Mouse (Mus musculus) gastrocnemius, adult 2 months (tissue): Measurements from ENCODE around the gene Tmem115. TPM values are rescaled to one million over a fixed set of nuclear protein-coding genes. Genes with fewer than 3 reads are reported as not detected.
"Not testable (repeated sequence)": the region's sequence is repeated elsewhere in the genome, so short reads cannot be mapped to it uniquely, and the experiment has no call there.

Experiments
- DNase-seq: peaks from one replicate; pipeline ENCODE4 v3.0.0; 2022
- H3K27ac ChIP-seq: fragments of 200-600 bp; 2 replicates; pipeline ENCODE4 v1.8.1; 2022; ENCODE audit warnings: mild to moderate bottlenecking
- H3K4me3 ChIP-seq: fragments of 200-600 bp; 2 replicates; pipeline ENCODE4 v1.8.1; 2022; ENCODE audit warnings: mild to moderate bottlenecking, moderate library complexity
- CTCF ChIP-seq: fragments of 200-600 bp; IDR thresholded peaks from 2 replicates; pipeline ENCODE4 v1.8.1; 2022; ENCODE audit warnings: antibody characterized with exemption, mild to moderate bottlenecking, moderate library complexity
- intact Hi-C: fragments of 180-260 bp; cut with DNase I; formaldehyde crosslinking; loops from one replicate; pipeline ENCODE4 v1.15.1; 2025
- total RNA-seq, 2 experiments: library from RNA; stranded (reverse); gene quantifications; 2 replicates each; pipeline ENCODE4 v1.2.3; 2021

Gene Tmem115
- total RNA-seq, 2 experiments from 2014 or later = 16.6 to 17.3 TPM

DNA sequence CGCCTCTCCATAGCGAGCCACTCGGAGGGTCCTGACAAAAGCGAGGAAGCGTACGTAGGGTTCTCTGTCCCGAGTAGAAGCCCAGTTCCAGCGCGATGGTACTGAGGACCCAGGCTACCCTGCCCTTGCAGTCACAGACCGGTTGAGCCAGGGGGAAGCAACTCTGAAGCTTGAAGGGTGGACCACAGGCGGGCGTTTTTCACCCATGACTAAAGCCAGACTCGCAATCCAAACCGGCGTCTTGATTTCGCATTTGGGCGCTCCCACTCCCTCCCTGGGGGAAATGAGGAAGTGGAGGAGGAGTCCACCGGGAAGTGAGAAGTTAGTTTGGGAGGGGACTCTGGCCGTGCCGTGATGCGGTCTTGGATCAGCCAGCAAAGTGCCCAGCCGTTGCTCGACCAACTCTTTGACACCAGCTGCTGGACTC, 21.3 kb downstream of the Tmem115 start:
- no peak for TF ChIP-seq CTCF
- peak overlapping the region; percentile 99 for H3K27ac ChIP-seq
- intact Hi-C loops = no loop called here
- peak; percentile 79 for DNase-seq
- H3K4me3 ChIP-seq = peak overlapping the region; percentile 89

GRCm38 (mm10) chr9:107555701-107556100, 22.0 kb downstream of the Tmem115 start:
- H3K4me3 ChIP-seq = peak overlapping the region; percentile 89
- peak overlapping the region; percentile 99 for H3K27ac ChIP-seq
- intact Hi-C loops = no loop called here
- TF ChIP-seq CTCF = no peak
- DNase-seq = no peak

DNA sequence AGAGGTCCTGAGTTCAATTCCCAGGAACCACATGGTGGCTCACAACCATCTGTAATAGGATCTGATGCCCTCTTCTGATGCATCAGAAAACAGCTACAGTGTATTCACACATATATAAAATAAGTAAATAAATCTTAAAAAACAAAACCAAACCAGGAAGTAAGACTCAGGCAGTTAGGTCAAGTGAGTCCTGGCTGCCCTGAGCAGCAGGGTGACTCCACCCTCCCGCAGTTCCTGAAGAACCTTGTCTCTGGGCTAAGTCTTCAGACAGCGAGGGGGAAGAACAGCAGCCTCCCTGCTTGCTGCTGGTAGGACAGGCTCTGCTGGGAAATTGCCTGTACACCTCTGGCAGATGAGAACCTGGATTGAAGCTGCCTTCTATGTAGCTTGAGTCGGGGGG, 22.6 kb downstream of the Tmem115 start:
- TF ChIP-seq CTCF = no peak
- intact Hi-C loops = no loop called here
- no peak for DNase-seq
- H3K4me3 ChIP-seq = peak overlapping the region; percentile 89
- peak overlapping the region; percentile 99 for H3K27ac ChIP-seq

- H3K27ac ChIP-seq = peak within 1 kb of the TSS; percentile 94
- intact Hi-C loops = no loop called here
- H3K4me3 ChIP-seq = peak within 1 kb of the TSS; percentile 84
- TF ChIP-seq CTCF = no peak
- DNase-seq = peak; percentile 96
Measured at GRCm38 (mm10) chr9:107563029-107563581, 29.4 kb downstream of the Tmem115 start, which contains the start of gene Tusc2. Tusc2 (plus strand) TSS chr9:107563255.

DNA sequence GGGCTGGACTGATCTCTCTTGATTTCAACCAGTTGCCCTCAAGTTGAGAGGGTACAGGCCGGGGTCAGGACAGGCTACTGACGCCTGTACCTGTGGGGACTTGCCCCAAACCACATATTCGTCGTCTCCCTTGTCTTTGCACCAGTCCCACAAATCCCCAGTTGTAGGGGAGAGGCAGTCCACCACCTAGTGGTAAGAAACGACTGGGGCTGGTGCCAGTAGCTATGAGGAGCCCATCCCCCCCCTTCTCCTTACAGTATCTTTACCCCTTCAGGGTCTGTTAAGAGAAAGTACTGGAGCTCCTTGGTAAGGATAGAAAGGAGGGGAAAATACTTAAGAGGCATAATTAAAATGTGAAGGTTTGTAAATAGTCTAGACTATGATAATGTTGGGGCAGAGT, 31.8 kb downstream of the Tmem115 start:
- intact Hi-C loops, DNase-seq: not testable (repeated sequence)
- Histone ChIP-seq H3K27ac (peak overlapping the region; percentile 94), H3K4me3 (peak overlapping the region; percentile 62)

DNA sequence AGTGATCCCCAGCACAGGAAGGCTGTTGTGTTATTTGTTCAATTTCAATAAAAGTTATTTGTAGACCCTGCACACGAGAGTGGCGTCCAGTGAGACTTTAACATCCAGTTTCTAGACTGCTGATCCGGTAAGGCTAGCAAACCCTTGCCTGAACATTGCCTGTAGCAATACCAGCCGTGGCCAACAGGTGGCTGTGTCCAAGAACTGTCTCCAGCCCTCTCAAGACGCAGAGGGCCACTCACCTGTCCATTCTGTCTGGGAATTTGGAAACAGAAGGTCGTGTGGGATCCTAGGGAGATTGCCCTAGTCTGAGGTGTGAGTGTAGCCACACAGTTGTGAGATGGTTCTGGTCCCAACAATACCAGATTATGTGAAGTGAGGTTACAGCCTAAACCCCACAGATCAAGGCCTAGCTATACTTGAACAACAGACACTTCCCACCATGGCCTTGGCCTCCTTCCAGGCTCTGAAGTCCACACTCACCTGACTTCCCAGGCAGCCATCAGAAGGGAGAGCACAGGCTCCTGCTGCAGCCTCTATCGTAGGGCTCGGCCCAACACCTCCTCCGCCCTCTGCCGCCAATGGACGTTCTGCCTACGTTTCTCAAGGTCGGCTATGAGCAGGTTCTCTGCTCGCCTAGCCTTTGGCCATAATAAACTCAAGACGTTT, 32.4 kb downstream of the Tmem115 start:
- peak overlapping the region; percentile 62 for H3K4me3 ChIP-seq
- peak overlapping the region; percentile 94 for H3K27ac ChIP-seq
- peak; percentile 89 for DNase-seq

DNA sequence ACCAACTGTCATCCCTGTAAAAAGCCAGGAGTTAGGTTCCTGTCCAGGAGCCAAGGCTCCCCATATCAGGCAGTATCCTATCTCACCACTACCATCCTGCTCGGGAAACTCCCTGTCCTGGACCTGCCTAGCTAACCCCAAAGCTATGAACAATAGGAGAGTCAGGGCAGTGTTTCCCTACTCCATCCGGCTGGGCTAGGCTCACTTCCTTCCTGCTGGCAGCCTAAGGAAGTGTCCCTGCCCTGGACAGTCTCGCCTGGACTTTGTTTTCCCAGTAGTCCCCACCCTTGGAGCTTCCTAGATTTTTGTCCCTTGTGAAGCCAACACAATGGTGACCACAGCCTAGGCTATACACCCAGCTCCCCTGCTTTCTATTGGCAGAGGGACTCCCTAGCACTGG, 33.1 kb downstream of the Tmem115 start:
- intact Hi-C loops = loop anchor here (2.0 kb wide), 1 partner anchor 46 kb away; no protein-coding TSS in a partner anchor

More for the DNA sequence above, 32.4 kb downstream of the Tmem115 start:
- intact Hi-C loops = loop anchor here (2.0 kb wide), 1 partner anchor 47 kb away; no protein-coding TSS in a partner anchor
- TF ChIP-seq CTCF = peak; percentile 98

DNA sequence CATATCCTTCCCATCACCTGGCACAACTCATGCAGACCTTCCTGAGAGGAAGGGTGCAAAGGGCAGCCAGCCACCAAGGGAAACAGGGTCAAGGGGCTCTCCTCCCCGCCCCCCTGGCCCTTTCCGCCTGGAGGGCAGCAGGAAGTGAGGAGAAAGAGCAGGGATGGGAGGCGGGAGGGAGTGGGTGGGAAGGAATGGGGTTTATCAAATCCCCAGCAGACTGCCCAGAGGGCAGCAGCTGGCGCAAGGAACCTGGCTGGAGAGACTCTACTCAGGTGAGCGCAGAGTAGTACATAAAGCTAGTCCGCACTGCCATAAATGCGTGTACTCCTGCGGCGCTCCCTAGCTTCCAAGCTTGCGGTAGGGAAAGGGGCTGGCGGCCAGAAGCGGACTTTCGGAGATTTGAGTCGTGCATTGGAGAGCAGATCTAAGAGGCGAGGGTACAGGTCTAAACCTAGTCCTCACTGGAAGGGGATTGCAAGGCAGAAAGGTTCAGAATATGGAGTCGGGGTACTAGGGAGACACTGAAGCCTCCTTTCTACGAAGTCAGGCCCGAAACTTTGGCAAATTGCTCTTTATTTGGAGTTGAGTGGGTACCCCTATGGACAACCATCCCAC, 34.1 kb downstream of the Tmem115 start, which contains the start of gene Hyal2:
TSS of gene Hyal2 (plus strand) at position 244 of the 618 bp plus-strand sequence.
- Histone ChIP-seq H3K4me3 (peak within 1 kb of the TSS; percentile 71), H3K27ac (peak within 1 kb of the TSS; percentile 94)
- TF ChIP-seq CTCF = no peak
- DNase-seq = no peak
- intact Hi-C loops = loop anchor here (2.0 kb wide), 1 partner anchor 45 kb away; no protein-coding TSS in a partner anchor

More for the DNA sequence above, 33.1 kb downstream of the Tmem115 start:
- no peak for DNase-seq
- H3K27ac ChIP-seq = peak overlapping the region; percentile 94
- H3K4me3 ChIP-seq = peak overlapping the region; percentile 71
- TF ChIP-seq CTCF = no peak

DNA sequence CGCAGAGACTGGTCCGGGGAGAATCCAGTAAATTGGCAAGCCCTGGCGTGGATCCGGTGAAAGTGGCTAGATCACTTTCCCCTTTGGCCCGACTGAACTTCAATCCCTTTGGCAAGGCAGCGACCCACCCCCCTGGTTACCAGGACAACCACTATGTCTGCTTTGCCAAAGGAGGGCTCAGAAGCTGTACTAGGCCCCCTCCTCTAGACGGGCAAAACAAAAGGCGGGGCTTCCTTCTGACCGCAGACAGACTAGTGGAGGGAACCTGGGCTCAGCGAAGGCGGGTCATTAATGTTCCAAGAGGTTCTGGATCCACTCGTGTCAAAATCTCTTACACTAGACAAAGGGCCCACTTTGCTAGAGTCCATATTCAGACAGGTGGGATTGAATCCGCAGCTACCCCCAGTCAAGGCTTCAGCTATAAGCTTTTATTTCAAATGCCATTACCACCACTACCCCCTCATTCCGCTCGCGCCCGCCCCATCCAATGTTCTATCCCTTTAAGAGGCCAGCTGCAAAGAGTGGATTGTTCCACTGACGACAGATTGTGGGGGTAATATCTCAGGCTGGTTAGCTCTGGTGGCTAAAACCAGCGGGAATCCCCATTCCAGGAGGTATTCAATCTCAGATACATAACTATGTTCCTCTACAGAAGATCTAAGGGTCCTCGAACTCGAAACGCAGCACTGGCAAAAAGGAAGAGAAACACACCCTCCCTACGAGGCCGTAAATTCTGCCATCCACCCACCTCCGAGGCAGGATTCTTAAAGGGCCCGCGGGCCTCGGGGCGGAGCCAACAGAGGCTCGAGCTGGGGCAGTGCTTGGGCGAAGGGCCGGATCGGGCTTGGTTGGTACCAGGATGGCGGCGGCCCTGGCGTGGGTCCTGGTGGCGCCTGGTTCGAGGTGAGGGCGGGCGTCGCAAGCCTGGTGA, 34.9 kb downstream of the Tmem115 start:
- no peak for TF ChIP-seq CTCF
- peak overlapping the region; percentile 71 for H3K4me3 ChIP-seq
- intact Hi-C loops = no loop called here

DNA sequence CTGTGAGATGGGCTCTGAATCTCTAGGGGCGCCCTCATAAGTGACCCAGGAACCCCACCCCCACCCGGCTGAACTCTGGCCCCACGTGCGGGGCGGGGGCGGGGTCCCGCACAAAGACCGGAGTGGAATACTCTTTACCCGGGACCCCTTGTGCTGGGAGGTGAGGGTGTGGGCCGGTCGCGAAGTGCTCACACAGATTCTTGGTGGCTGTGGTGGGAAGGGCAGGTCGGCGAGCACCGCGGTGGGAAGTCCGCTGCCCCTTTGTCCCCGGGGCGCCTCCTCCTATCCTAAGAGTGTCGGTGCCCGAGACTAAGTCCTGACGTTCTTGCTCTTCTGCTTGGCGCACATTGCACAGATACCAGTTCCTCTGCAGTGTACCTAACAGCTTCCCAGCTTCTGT, 35.5 kb downstream of the Tmem115 start:
- no peak for TF ChIP-seq CTCF
- intact Hi-C loops = no loop called here
- no peak for DNase-seq
- peak overlapping the region; percentile 94 for H3K27ac ChIP-seq
- H3K4me3 ChIP-seq = peak overlapping the region; percentile 71

More for the DNA sequence above, 34.9 kb downstream of the Tmem115 start:
- peak; percentile 92 for DNase-seq
- peak overlapping the region; percentile 94 for H3K27ac ChIP-seq

- no peak for DNase-seq
- H3K4me3 ChIP-seq = peak overlapping the region; percentile 71
- TF ChIP-seq CTCF = no peak
- H3K27ac ChIP-seq = peak overlapping the region; percentile 94
- intact Hi-C loops = no loop called here
Measured at GRCm38 (mm10) chr9:107570016-107570415, 36.3 kb downstream of the Tmem115 start.

DNA sequence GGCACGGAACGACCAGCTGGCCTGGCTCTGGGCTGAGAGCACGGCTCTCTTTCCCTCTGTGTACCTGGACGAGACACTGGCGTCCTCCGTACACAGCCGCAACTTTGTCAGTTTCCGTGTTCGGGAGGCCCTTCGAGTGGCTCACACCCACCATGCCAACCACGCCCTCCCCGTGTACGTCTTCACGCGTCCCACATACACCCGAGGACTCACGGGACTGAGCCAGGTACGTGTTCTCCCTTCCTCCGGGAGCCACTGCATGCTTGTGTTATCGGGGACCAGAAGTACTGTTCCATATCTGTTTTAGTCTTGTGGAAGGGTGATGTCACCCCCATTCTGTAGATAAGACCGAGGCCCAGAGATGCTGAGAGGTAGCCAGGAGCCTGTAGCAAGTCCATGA, 37.1 kb downstream of the Tmem115 start:
- DNase-seq = no peak
- peak overlapping the region; percentile 48 for H3K27ac ChIP-seq
- intact Hi-C loops = no loop called here
- no peak for TF ChIP-seq CTCF
- H3K4me3 ChIP-seq = peak overlapping the region; percentile 71
